Mouse (Mus musculus): ENCODE data around the gene Gbf1.

DNA sequence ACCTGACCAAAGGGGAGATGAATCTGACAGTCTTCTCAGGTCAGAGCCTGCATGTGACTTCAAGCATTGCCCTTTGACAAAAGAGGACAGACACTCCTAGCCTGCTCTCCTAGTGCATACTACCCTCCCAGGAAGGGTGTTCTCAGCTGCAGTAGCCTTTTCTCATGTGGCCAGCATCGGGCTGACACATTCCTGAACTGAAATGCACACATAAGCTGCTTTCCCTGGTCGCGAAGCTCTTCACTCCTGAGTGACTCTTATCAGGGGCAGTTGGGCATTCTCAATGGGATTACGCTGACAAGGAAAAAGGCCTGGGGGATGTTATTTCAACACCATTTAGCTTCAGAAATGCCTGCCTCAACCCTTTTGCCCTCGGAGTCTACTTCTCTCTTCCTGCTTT lies 84.3 kb downstream of the Gbf1 start:
- TF ChIP-seq POLR2A (IDR thresholded peaks at IDR 0.05; ENCODE audit: extremely low read depth, insufficient read depth, low read length) (no peak), CTCF (IDR thresholded peaks at IDR 0.05; ENCODE audit: low read depth, low read length) (no peak)

Data from liver, adult 2 months (tissue).